Mouse (Mus musculus) thymus, adult 2 months (tissue): ENCODE data around the gene Col28a1.

Experiments used
- CTCF ChIP-seq: fragments of 200-500 bp; IDR thresholded peaks from 2 replicates; pipeline ENCODE4 v1.5.1; 2012; ENCODE audit warnings: mild to moderate bottlenecking, control low read depth, low read length, moderate library complexity, borderline replicate concordance; ENCODE audit not compliant: control insufficient read depth, poor library complexity, insufficient read depth; ENCODE audit errors: extremely low read depth
- POLR2A ChIP-seq: fragments of 200-500 bp; IDR thresholded peaks from 2 replicates; pipeline ENCODE4 v1.6.1; 2012; ENCODE audit warnings: mild to moderate bottlenecking, low read length, control low read depth, moderate library complexity; ENCODE audit not compliant: control insufficient read depth, poor library complexity, insufficient read depth; ENCODE audit errors: extremely low read depth

GRCm38 (mm10) chr6:8067124-8067523 is 125.3 kb downstream of the Col28a1 start:
- TF ChIP-seq CTCF = no peak
- no peak for TF ChIP-seq POLR2A
